Mouse (Mus musculus): ENCODE results near the gene Map3k13. TPM values are rescaled to one million over a fixed set of nuclear protein-coding genes. Genes with fewer than 3 reads are reported as not detected.

The Map3k13 gene
- polyA plus RNA-seq (2015; fragmentation: Nextera tagmentation; extraction: Ambion mirVana): 0.44 and 0.47 TPM in 2 replicates

GRCm38 (mm10) chr16:21793875-21794696, at the start of gene Map3k13:
TSS of gene Map3k13 (plus strand) at chr16:21794346.
- Histone ChIP-seq H3K4me2 (ENCODE audit: low read depth, low read length) (peak within 1 kb of the TSS; percentile 80), H3K36me3 (ENCODE audit: control insufficient read depth, insufficient read depth, low read length) (peaks cover under 1% of the 10 kb centered on the region; the same call in 1 of the 2 replicates), H3K4me1 (replicated peaks; ENCODE audit: control insufficient read depth, insufficient read depth, low read length) (peaks cover 2% of the 10 kb centered on the region; the same call in 1 of the 2 replicates), H3K27ac (ENCODE audit: low read length) (peak within 1 kb of the TSS; percentile 81), H3K9me3 (ENCODE audit: control insufficient read depth, low read length) (no peaks in the 10 kb centered on the region), H3K27me3 (ENCODE audit: control insufficient read depth, insufficient read depth, low read depth, low read length) (no peaks in the 10 kb centered on the region), H3K9ac (ENCODE audit: low read length) (peak within 1 kb of the TSS; percentile 85), H3K4me3 (ENCODE audit: low read length) (peak within 1 kb of the TSS; percentile 89)
- 2% methylated on average over 47 of the region's 47 CpGs for WGBS
- ATAC-seq (ENCODE audit: low read depth): peak; percentile 99

GRCm38 (mm10) chr16:21758447-21758846, 35.7 kb upstream of the Map3k13 start:
- WGBS: 61% methylated on average over 1 of the region's 1 CpGs
- Histone ChIP-seq H3K9me3 (ENCODE audit: control insufficient read depth, low read length) (no peaks in the 10 kb centered on the region), H3K4me1 (replicated peaks; ENCODE audit: control insufficient read depth, insufficient read depth, low read length) (no peaks in the 10 kb centered on the region), H3K27ac (ENCODE audit: low read length) (no peak overlapping the region), H3K9ac (ENCODE audit: low read length) (no peak overlapping the region), H3K4me3 (ENCODE audit: low read length) (no peak overlapping the region), H3K36me3 (ENCODE audit: control insufficient read depth, insufficient read depth, low read length) (0 out of 2 replicates have a peak, but pooled peaks cover 4% of the 10 kb centered on the region), H3K4me2 (ENCODE audit: low read depth, low read length) (no peak overlapping the region), H3K27me3 (ENCODE audit: control insufficient read depth, insufficient read depth, low read depth, low read length) (no peaks in the 10 kb centered on the region)
- no peak for ATAC-seq (ENCODE audit: low read depth)

- no peaks in the 10 kb centered on the region for H3K27me3 ChIP-seq (ENCODE audit: control insufficient read depth, insufficient read depth, low read depth, low read length)
- WGBS: 81% methylated on average over 3 of the region's 3 CpGs
- no peak overlapping the region for H3K9ac ChIP-seq (ENCODE audit: low read length)
- H3K27ac ChIP-seq (ENCODE audit: low read length): no peak overlapping the region
- no peak overlapping the region for H3K4me3 ChIP-seq (ENCODE audit: low read length)
- H3K9me3 ChIP-seq (ENCODE audit: control insufficient read depth, low read length): no peaks in the 10 kb centered on the region
- no peak for ATAC-seq (ENCODE audit: low read depth)
- no peaks in the 10 kb centered on the region for H3K36me3 ChIP-seq (ENCODE audit: control insufficient read depth, insufficient read depth, low read length)
- no peak overlapping the region for H3K4me2 ChIP-seq (ENCODE audit: low read depth, low read length)
- H3K4me1 ChIP-seq (replicated peaks; ENCODE audit: control insufficient read depth, insufficient read depth, low read length): no peaks in the 10 kb centered on the region
These were observed 25.9 kb upstream of the Map3k13 start for GRCm38 (mm10) chr16:21768255-21768654.

GRCm38 (mm10) chr16:21769667-21770066, 24.5 kb upstream of the Map3k13 start:
- ATAC-seq (ENCODE audit: low read depth): no peak
- H3K27me3 ChIP-seq (ENCODE audit: control insufficient read depth, insufficient read depth, low read depth, low read length): no peaks in the 10 kb centered on the region
- H3K4me1 ChIP-seq (replicated peaks; ENCODE audit: control insufficient read depth, insufficient read depth, low read length): no peaks in the 10 kb centered on the region
- no peaks in the 10 kb centered on the region for H3K36me3 ChIP-seq (ENCODE audit: control insufficient read depth, insufficient read depth, low read length)
- H3K9me3 ChIP-seq (ENCODE audit: control insufficient read depth, low read length): no peaks in the 10 kb centered on the region
- no peak overlapping the region for H3K9ac ChIP-seq (ENCODE audit: low read length)
- H3K4me2 ChIP-seq (ENCODE audit: low read depth, low read length): no peak overlapping the region
- H3K27ac ChIP-seq (ENCODE audit: low read length): no peak overlapping the region
- 78% methylated on average over 5 of the region's 5 CpGs for WGBS
- H3K4me3 ChIP-seq (ENCODE audit: low read length): no peak overlapping the region

- H3K4me3 ChIP-seq (ENCODE audit: low read length): no peak overlapping the region
- H3K4me1 ChIP-seq (replicated peaks; ENCODE audit: control insufficient read depth, insufficient read depth, low read length): no peaks in the 10 kb centered on the region
- ATAC-seq (ENCODE audit: low read depth): no peak
- no peaks in the 10 kb centered on the region for H3K9me3 ChIP-seq (ENCODE audit: control insufficient read depth, low read length)
- H3K36me3 ChIP-seq (ENCODE audit: control insufficient read depth, insufficient read depth, low read length): no peaks in the 10 kb centered on the region
- H3K27ac ChIP-seq (ENCODE audit: low read length): no peak overlapping the region
- H3K27me3 ChIP-seq (ENCODE audit: control insufficient read depth, insufficient read depth, low read depth, low read length): no peaks in the 10 kb centered on the region
- 77% methylated on average over 4 of the region's 4 CpGs for WGBS
- H3K9ac ChIP-seq (ENCODE audit: low read length): no peak overlapping the region
- H3K4me2 ChIP-seq (ENCODE audit: low read depth, low read length): no peak overlapping the region
These were observed 19.4 kb upstream of the Map3k13 start for GRCm38 (mm10) chr16:21774725-21775124.

- Histone ChIP-seq H3K36me3 (ENCODE audit: control insufficient read depth, insufficient read depth, low read length) (no peaks in the 10 kb centered on the region), H3K4me1 (replicated peaks; ENCODE audit: control insufficient read depth, insufficient read depth, low read length) (no peaks in the 10 kb centered on the region), H3K4me3 (ENCODE audit: low read length) (peak overlapping the region; percentile 41), H3K27me3 (ENCODE audit: control insufficient read depth, insufficient read depth, low read depth, low read length) (no peaks in the 10 kb centered on the region), H3K27ac (ENCODE audit: low read length) (no peak overlapping the region), H3K9me3 (ENCODE audit: control insufficient read depth, low read length) (no peaks in the 10 kb centered on the region), H3K9ac (ENCODE audit: low read length) (peak overlapping the region; percentile 40; the same call in 1 of the 2 replicates), H3K4me2 (ENCODE audit: low read depth, low read length) (peak overlapping the region; percentile 30; the same call in 1 of the 2 replicates)
- no peak for ATAC-seq (ENCODE audit: low read depth)
- 49% methylated on average over 3 of the region's 3 CpGs for WGBS
These were observed 15.8 kb upstream of the Map3k13 start for GRCm38 (mm10) chr16:21778293-21778866.

- H3K4me1 ChIP-seq (replicated peaks; ENCODE audit: control insufficient read depth, insufficient read depth, low read length): no peaks in the 10 kb centered on the region
- no peak for ATAC-seq (ENCODE audit: low read depth)
- 77% methylated on average over 4 of the region's 4 CpGs for WGBS
- no peaks in the 10 kb centered on the region for H3K27me3 ChIP-seq (ENCODE audit: control insufficient read depth, insufficient read depth, low read depth, low read length)
- H3K36me3 ChIP-seq (ENCODE audit: control insufficient read depth, insufficient read depth, low read length): no peaks in the 10 kb centered on the region
- H3K27ac ChIP-seq (ENCODE audit: low read length): no peak overlapping the region
- no peak overlapping the region for H3K4me2 ChIP-seq (ENCODE audit: low read depth, low read length)
- H3K9me3 ChIP-seq (ENCODE audit: control insufficient read depth, low read length): no peaks in the 10 kb centered on the region
- H3K4me3 ChIP-seq (ENCODE audit: low read length): no peak overlapping the region
- no peak overlapping the region for H3K9ac ChIP-seq (ENCODE audit: low read length)
These were observed 15.0 kb upstream of the Map3k13 start for GRCm38 (mm10) chr16:21779149-21779548.

- no peak for ATAC-seq (ENCODE audit: low read depth)
- Histone ChIP-seq H3K27ac (ENCODE audit: low read length) (no peak overlapping the region), H3K4me1 (replicated peaks; ENCODE audit: control insufficient read depth, insufficient read depth, low read length) (no peaks in the 10 kb centered on the region), H3K4me3 (ENCODE audit: low read length) (no peak overlapping the region), H3K9ac (ENCODE audit: low read length) (no peak overlapping the region), H3K9me3 (ENCODE audit: control insufficient read depth, low read length) (no peaks in the 10 kb centered on the region), H3K4me2 (ENCODE audit: low read depth, low read length) (no peak overlapping the region), H3K36me3 (ENCODE audit: control insufficient read depth, insufficient read depth, low read length) (no peaks in the 10 kb centered on the region), H3K27me3 (ENCODE audit: control insufficient read depth, insufficient read depth, low read depth, low read length) (no peaks in the 10 kb centered on the region)
- 67% methylated on average over 3 of the region's 3 CpGs for WGBS
These were observed 12.9 kb upstream of the Map3k13 start for GRCm38 (mm10) chr16:21781277-21781676.

- H3K27me3 ChIP-seq (ENCODE audit: control insufficient read depth, insufficient read depth, low read depth, low read length): no peaks in the 10 kb centered on the region
- H3K4me3 ChIP-seq (ENCODE audit: low read length): no peak overlapping the region
- 77% methylated on average over 3 of the region's 3 CpGs for WGBS
- H3K27ac ChIP-seq (ENCODE audit: low read length): no peak overlapping the region
- no peak overlapping the region for H3K4me2 ChIP-seq (ENCODE audit: low read depth, low read length)
- H3K36me3 ChIP-seq (ENCODE audit: control insufficient read depth, insufficient read depth, low read length): no peaks in the 10 kb centered on the region
- no peak overlapping the region for H3K9ac ChIP-seq (ENCODE audit: low read length)
- ATAC-seq (ENCODE audit: low read depth): no peak
- H3K9me3 ChIP-seq (ENCODE audit: control insufficient read depth, low read length): no peaks in the 10 kb centered on the region
- no peaks in the 10 kb centered on the region for H3K4me1 ChIP-seq (replicated peaks; ENCODE audit: control insufficient read depth, insufficient read depth, low read length)
These were observed 12.3 kb upstream of the Map3k13 start for GRCm38 (mm10) chr16:21781895-21782294.

All from lung, embryonic 16.5 days (tissue).